Mouse (Mus musculus) spleen, embryonic (tissue): ENCODE results near the gene Lrrc4c.

Source experiments
- CTCF ChIA-PET: fragments of 350-600 bp; sonication (Branson Sonifier 250); formaldehyde crosslinking; loops from one replicate; lab custom pipeline; 2022; lab: Charles Lee

Gene Lrrc4c

DNA sequence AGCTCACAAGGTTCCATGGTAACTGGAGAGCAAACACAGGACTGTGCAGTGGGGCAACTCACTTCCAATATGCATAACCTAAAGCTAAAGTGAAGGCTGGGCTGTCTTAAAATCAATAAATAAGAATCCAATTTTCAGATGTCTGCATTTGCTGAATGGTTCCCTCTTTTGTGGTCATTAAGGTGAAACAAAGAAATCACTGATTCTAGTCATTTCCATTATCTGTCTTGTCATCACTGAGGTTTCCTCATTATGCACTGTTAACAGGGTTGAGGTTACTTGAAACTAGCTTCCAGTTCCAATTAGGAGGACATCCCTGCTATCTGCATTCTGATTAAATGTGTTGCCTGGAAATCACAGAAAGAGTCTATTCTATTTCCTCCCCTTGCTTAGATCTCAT, 1291.5 kb downstream of the Lrrc4c start:
- CTCF ChIA-PET, result no interaction called here

DNA sequence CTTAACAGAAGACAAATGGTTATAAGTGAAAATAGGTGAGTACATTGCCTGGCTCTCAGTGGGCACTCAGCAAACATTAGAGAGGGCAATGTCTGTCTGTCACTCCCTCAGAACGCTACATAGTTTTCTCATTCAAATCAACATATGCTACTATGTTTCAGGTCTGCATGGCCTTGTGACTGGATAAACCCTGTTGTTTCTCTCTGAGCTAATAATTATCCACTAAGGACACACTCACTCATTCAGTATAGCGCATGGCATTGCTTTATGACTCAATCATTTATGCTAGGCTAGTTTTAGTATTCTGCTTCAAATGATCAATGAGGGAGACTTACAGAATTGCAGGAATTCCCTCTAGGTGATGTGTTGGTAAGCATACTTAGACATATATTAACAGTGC, 1292.6 kb downstream of the Lrrc4c start:
- CTCF ChIA-PET, result no interaction called here

DNA sequence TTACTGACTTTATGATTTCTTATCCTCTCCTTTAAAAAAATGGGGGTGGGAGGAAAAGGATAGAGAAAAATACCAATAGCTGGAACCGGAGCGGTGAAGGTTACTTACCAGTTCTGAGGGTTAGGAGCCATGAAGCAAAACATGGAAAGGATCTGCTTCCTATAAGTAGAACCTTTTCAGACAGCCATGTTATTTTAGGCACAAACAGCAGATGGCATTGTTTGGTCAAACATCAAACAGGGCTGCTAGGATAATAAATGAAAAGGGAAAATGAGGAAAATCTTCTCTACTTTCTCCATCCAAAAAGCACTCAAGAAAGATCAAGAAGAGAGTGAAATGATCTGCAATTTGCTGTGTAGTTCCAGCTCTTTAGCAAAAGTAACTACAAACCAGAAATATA, 1296.8 kb downstream of the Lrrc4c start:
- CTCF ChIA-PET, result no interaction called here

DNA sequence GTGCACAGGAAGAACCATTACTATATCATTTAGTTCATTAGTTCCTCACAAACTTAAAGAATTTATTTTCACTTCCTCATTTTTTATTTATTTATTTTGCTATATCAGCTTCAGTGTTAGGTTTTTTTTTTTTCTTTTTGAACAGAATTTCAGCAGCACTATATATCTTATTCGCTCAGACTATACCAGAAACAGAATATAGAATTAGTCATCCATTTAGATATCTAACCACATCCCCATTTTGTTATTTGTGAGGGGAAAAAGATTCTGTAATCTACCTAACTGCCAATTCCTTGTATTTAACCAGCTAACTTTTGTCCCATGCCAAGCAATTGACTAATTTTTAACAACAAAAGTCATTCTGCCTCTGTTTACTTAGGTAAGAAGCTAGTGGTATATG, 1300.6 kb downstream of the Lrrc4c start:
- CTCF ChIA-PET, result no interaction called here

DNA sequence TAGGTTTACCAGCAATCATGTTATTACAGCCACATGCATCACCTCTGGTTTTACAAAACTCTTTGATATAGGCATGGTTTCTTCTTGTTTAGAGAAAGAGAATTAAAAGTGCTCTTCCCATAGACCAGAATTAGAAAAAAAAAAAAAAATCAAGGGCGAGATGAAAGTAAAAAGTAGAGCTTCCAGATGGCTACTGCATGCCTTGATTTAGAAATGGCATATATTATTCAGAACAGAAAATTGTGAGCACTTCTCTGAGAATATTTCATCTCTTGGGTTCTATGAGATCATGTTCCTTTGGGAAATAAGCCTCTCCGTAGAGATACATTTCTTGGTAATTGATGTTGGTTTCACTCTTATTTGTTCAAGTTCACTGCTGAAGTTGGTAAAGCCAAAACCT, 1322.0 kb downstream of the Lrrc4c start:
- CTCF ChIA-PET, result no interaction called here

DNA sequence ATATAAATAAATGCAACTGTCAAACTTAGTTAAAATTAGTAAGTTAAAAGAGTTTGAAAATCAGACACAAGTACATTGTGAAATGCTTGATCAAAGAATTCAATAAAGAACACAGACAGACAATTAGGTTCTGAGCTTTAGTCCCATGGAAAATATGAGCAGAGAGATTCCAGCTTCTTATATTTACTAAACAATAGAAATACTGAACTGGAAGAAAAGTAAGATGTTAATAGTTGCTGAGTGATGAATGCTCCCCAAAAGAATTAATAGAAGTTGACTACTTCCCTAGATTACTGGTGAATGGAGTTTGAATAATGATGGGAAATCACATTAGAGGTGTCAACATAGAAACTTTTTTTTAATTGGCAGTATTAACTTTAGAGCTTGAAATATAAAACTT, 1323.7 kb downstream of the Lrrc4c start:
- CTCF ChIA-PET, result no interaction called here

DNA sequence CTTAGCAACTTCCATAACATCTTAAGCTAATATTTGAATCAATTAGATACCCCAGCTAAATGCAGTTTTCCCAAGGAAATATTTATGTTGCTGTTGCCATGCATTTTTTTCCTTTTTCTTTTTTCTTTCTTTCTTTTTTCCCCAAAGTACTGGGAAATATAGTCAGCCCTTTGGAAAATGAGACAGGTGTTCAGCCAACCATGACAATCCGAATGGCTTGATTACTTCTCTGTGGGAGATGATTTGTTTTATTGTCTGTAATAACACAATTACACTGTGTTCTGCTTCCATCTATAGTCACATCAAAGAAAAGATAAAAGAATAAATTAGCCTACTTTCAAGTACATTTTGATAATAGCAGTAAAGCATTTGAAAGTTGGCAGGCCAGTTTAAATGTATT, 1334.7 kb downstream of the Lrrc4c start:
- CTCF ChIA-PET, result no interaction called here
